Mouse (Mus musculus) adrenal gland, adult 2 months (tissue): Measurements from ENCODE around the gene Slc24a1. TPM values are rescaled to one million over a fixed set of nuclear protein-coding genes. Genes with fewer than 3 reads are reported as not detected.
"Not testable (repeated sequence)": the region's sequence is repeated elsewhere in the genome, so short reads cannot be mapped to it uniquely, and the experiment has no call there.

Experiments
- DNase-seq: peaks from one replicate; pipeline ENCODE4 v3.0.0; 2021
- long read RNA-seq: library from polyadenylated mRNA; stranded (forward); transcript quantifications from one replicate; pipeline ENCODE4 v2.0.0, GENCODE M21; 2021
- polyA plus RNA-seq: library from polyadenylated mRNA; depleted of rRNA; stranded (reverse); fragments of >200 nt; gene quantifications from 2 replicates; pipeline ENCODE4 v1.2.3, GENCODE M21; 2012; rRNA removed
- total RNA-seq, 2 experiments: library from RNA; stranded (reverse); gene quantifications; 2 replicates each; pipeline ENCODE4 v1.2.3; 2021

Gene Slc24a1
- total RNA-seq, result not detected
- polyA plus RNA-seq, result not detected in 2 replicates
- long read RNA-seq, result 0 reads

DNA sequence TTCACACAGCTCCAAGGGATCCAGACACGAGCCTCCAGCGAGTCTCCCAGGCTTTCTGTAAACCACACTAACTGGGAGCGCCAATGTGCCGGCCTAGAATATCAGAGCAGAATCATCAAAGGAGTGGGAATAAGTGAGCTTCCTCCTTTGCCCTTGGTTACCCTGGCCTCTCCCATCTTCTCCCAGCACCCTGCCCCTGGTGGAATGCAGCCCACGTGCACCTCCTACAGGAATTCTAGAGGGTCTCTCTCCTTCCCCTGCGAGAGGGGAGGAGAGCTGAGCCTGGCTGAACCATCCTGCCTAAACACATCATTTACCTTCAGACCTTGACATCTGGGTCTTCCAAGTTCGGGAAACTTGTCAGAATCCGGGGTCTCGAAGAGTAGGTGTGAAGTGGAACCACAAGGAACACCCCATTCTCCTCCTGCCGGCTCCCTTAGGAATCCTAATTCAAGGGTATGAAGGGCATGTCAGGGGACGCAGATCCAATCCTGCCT, at the start of gene Slc24a1:
Slc24a1 (minus strand) TSS at position 447 of the 497 bp plus-strand sequence.
- DNase-seq, result no peak

GRCm38 (mm10) chr9:64995464-64995863, 44.1 kb upstream of the Slc24a1 start:
- not testable (repeated sequence) for DNase-seq

- no peak for DNase-seq
Observed at GRCm38 (mm10) chr9:64990291-64990690, 38.9 kb upstream of the Slc24a1 start.

- DNase-seq, result no peak
Observed at GRCm38 (mm10) chr9:64988443-64988842, 37.0 kb upstream of the Slc24a1 start.

GRCm38 (mm10) chr9:64987651-64988050, 36.2 kb upstream of the Slc24a1 start:
- no peak for DNase-seq

- DNase-seq, result no peak
Observed at GRCm38 (mm10) chr9:64985807-64986206, 34.4 kb upstream of the Slc24a1 start.

GRCm38 (mm10) chr9:64985037-64985794, 33.8 kb upstream of the Slc24a1 start:
- DNase-seq, result no peak

GRCm38 (mm10) chr9:64981904-64982303, 30.5 kb upstream of the Slc24a1 start:
- DNase-seq, result no peak

DNA sequence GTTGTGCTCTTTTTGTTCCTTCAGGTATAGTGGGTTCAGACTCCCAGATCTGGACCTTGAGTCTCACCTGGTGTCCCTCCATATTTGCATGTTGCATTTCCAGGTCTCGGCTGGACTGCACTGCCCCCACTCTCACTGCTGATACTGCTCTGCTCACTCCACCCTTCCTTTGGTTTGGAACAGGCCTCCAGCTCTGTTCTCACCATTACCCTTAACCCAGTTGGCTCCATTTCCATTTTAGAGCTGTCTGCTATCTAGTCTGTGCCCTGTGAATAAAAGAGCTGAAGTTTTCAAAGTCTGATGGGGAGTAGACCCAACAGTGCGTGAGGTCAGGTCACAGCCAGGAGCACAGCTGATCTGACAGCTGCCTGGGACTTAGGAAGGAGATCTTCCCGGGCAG, 29.1 kb upstream of the Slc24a1 start:
- DNase-seq, result no peak

DNA sequence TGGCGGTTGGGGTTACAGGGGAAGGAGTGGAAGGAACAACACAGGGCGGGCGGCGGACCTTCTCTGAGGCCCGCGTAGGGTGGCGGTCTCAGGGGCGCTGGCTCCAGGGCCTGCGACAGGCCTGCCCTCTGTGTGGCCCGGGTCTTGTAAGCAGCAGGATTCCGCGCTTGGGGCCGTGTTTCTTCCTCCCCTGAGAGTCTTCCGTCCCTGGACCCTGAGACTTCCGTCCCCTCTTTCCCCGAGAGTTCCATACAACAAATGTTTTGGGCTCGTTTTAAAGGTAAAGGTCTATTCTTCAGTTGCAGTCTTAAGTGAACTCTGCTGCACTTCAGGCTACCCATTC, 9.5 kb upstream of the Slc24a1 start:
- no peak for DNase-seq

DNA sequence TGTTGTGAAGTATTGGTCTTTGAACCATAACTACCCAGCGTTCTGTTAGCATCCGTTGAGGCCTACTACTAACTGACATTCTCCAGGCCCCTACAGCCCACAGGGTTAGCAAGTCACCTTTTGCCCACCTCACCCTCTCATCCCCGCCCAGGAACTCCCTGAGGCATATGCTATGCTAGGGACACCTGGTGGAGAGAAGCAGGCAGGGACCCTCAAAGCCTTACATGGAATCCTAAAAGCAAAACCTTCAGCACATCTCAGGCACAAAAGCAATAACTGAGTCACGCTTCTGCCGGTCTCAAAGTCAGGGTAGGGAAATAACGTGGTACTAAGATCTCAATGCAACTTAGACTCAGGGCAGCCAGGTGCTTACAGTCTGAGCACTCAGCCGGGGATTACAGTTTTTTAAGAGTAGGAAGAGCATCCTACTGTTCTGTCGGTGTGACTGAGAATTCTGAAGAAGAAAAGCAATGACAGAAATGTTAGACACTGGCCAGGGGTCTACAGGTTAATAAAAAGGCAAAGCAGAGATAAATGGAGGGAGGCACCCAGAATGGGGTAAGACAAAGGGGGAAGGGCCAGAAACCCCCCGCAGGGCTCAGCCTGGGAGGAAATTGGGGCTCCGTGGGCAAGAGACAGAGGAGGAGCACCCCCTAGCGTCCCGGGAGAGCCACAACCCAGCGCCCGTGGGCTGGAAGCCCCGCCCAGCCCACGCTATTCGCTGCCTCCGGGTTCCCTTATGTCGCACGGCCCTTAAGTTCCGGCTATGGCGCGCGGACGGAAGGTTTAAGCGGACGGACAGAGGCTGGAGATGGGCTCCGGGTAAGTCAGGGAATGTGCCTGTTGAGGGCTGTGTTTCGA, 8.9 kb upstream of the Slc24a1 start, which contains the start of gene Ints14:
Ints14 (plus strand) TSS at position 789 of the 861 bp plus-strand sequence.
- DNase-seq, result peak; percentile 96

- DNase-seq, result no peak
Observed at GRCm38 (mm10) chr9:64957276-64957675, 5.9 kb upstream of the Slc24a1 start.

DNA sequence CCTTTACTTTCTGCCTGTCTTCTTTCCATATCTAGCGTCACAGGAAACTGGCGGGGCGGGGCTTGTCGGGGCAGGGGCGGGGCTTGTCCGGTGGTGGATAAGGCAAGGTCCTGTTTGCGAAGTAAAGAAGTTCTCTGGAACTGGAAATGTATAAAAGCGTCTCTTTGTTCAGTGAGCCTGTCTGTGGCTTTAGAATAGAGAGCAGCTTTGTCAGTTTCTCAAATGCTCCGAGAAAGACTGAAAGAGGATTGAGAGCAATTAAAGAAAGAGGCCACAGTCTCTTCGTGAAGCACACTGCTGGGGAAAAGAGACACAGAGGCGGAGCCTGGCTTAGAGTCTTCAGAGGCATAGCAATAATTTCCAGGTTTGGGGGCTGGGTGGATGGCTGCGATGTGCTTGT, 4.9 kb upstream of the Slc24a1 start:
- peak; percentile 38 for DNase-seq

- no peak for DNase-seq
Observed at GRCm38 (mm10) chr9:64953190-64953589, 1.8 kb upstream of the Slc24a1 start.

- no peak for DNase-seq
Observed at GRCm38 (mm10) chr9:64952055-64952454, 648 bp upstream of the Slc24a1 start.

GRCm38 (mm10) chr9:64947483-64948095, 3.8 kb downstream of the Slc24a1 start:
- DNase-seq, result no peak

DNA sequence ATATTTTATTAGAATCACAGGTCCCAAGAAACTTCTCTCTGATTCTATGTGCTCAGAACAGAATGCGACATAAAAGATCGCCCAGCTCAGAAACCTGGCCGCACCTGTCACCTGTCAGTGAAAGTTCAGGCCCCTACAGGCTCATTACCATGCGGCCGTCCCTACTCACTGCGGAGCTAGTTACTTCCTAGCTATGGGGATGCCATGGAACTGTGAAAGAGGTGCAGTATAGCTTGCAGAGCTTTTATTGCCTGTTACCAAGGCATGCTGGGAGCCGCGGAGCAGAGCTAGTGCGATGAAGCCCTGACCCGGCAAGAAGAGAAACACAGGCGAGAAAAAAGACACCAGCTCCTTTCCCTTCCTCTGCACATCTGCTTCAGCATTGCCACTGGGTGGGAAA, 7.4 kb downstream of the Slc24a1 start:
- no peak for DNase-seq

GRCm38 (mm10) chr9:64941650-64942049, 9.8 kb downstream of the Slc24a1 start:
- no peak for DNase-seq

DNA sequence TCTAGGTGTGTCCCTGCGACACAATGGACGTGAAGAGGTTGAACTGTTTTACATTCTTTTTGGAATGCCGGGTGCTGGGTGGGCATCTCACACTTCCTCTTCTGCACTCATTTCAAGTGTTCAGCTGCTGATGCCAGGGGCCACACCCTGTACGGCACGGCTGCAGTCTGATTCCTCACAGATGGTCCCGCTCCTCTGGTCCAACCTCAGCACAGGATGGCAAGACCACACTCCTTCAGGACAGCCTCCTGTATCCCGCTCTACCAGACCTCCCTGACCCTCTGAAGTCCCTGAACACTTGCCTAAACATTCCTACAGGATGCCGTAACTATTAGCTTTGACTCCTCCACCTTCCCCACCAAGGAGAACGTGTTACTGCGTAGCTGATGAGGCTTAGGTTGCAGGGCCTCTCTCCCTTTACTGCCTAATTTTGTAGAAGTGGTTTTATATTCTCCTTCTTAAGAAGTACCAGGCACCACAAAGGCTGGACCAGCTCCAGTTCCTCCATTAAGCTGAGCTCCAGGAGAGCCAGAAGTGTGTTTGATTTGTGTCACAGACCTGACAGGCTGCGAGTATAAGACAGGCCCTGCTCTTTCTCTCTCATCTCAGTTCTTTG, 10.6 kb downstream of the Slc24a1 start:
- no peak for DNase-seq

- no peak for DNase-seq
Observed at GRCm38 (mm10) chr9:64939790-64940189, 11.6 kb downstream of the Slc24a1 start.

GRCm38 (mm10) chr9:64939281-64939680, 12.1 kb downstream of the Slc24a1 start:
- no peak for DNase-seq

DNA sequence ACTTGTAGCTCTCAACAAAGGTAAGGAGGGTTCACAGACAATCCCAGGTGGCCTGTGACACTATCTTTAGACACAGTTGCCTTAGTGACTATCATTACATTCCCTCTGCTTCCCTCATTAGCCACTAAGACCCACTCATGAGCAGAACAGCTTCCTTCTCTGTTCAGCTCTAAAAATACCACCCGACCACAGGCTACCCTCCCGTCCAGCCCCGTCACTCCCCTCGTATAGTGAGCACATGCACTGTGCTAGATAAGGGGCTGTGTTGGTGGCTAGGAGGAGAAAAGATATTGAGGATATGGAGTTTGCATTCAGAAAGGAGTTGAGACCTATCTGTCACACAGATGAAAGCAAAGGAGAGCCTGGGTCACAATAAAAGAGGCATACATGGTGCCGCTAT, 12.9 kb downstream of the Slc24a1 start:
- DNase-seq, result no peak
